Mouse (Mus musculus) left cerebral cortex, adult 11 months (tissue): ENCODE results near the gene Taf8.
A peak's percentile ranks its signal among the peaks of the same experiment; 100 is the strongest.
"Not testable (repeated sequence)": the region's sequence is repeated elsewhere in the genome, so short reads cannot be mapped to it uniquely, and the experiment has no call there.

Experiments used
- DNase-seq: peaks from one replicate; pipeline ENCODE4 v3.0.0; 2022; ENCODE audit warnings: low spot score

The Taf8 gene

DNA sequence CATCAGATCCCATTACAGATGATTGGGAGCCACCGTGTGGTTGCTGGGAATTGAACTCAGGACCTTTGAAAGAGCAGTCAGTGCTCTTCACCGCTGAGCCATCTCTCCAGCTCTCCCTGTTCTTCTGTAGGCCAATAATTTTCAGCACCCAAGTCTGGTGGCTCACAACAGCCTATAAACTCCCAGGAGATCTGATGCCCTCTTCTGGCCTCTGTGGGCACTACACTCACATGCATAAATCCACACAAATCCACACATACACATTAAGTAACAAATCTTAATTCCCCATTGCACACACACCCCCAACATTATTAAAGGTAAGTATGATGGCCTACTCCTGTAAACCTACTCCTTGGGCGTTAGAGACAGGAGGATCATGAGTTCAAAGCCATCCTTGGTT is 14.1 kb upstream of the Taf8 start:
- DNase-seq: no peak

- DNase-seq: no peak
These were observed 13.2 kb upstream of the Taf8 start for GRCm38 (mm10) chr17:47515180-47515844.

- DNase-seq: no peak
These were observed 11.1 kb upstream of the Taf8 start for GRCm38 (mm10) chr17:47512956-47513775.

DNA sequence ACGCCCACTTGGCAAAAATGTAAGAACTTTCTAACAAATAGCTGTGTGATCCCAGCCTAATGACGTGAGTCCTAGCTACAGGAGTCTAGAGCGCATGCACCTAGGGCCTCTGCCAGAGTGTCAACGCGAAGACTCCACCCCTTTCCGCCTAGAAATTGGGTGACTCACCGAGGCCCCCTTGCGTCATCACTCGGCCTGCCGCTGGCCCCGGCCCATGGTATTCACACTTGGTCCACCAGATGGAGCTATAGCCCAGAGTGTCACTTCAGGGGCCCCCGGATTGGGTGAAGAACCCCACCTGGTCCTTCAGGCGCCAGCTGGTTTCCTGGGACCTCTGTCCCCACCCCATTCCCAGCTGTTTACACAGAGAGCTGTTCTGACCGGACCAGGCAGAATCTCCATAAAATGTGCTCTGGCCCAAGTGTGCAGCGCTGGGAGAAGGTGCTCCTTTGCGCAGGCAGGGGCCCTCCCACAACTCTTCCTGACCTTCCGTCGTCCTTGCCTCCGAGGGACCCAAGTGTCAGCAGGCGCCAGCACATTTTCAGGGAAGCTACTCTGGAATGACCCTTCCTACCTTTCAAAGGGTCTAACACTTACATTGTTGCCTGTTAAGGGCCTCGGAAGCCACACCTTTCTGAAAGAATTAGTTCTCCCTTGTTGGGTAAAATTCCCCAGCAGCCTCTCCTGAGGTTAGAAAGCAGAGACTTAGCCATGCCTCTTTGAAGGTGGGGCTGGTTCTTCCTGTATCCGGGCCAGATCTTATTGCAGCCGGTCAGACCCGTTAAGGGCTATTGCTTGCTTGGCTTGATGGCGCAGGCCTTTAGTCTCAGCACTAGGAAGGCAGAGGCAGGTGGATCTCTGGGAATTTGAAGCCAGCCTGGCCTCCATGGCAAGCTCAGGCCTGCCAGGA is 9.3 kb upstream of the Taf8 start:
- DNase-seq: peak; percentile 94

- DNase-seq: no peak
These were observed 7.1 kb upstream of the Taf8 start for GRCm38 (mm10) chr17:47509031-47509705.

- DNase-seq: peak; percentile 88
These were observed 6.0 kb upstream of the Taf8 start for GRCm38 (mm10) chr17:47508012-47508608.

- DNase-seq: no peak
These were observed 5.4 kb upstream of the Taf8 start for GRCm38 (mm10) chr17:47507523-47507922.

GRCm38 (mm10) chr17:47506697-47507096 is 4.6 kb upstream of the Taf8 start:
- DNase-seq: no peak

- DNase-seq: no peak
These were observed 4.0 kb upstream of the Taf8 start for GRCm38 (mm10) chr17:47506042-47506441.

GRCm38 (mm10) chr17:47505566-47505965 is 3.5 kb upstream of the Taf8 start:
- DNase-seq: no peak

GRCm38 (mm10) chr17:47504941-47505346 is 2.9 kb upstream of the Taf8 start, which contains the start of gene Ccnd3:
Gene Ccnd3, plus strand, starts transcription at chr17:47505051.
- DNase-seq: peak; percentile 44

DNA sequence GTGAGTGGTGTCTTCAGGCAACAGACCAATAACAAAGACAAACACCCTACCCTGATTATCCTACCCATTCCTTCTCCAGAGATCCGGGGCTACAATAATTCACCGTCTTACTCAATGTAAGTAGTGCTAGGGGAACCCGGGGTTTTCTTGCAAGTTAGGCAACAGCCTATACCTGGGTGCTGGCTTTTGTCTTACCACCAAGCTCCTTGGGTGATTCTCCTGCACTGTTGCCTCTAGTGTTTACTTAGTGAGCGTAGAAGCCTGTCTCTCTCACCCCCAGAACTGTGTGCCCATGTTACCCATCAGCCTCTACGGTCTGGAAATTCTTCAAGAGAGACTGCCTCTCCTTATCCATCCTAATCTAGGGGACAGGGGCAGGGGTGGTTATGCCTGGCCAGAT is 2.1 kb upstream of the Taf8 start:
- DNase-seq: no peak

- no peak for DNase-seq
These were observed 1.6 kb upstream of the Taf8 start for GRCm38 (mm10) chr17:47503689-47504088.

DNA sequence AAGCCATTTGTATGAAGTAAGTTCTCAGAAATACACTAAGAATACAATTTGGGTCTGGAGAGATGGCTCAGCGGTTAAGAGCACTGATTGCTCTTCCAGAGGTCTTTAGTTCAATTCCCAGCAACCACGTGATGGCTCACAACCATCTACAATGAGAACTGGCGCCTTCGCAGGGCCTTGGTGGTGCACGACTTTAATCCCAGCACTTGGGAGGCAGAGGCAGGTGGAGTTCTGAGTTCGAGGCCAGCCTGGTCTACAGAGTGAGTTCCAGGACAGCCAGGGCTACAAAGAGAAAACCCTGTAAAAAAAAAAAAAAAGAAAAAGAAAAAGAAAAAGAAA is 584 bp upstream of the Taf8 start:
- DNase-seq: not testable (repeated sequence)

- DNase-seq: no peak
These were observed 561 bp downstream of the Taf8 start for GRCm38 (mm10) chr17:47501531-47501930.

DNA sequence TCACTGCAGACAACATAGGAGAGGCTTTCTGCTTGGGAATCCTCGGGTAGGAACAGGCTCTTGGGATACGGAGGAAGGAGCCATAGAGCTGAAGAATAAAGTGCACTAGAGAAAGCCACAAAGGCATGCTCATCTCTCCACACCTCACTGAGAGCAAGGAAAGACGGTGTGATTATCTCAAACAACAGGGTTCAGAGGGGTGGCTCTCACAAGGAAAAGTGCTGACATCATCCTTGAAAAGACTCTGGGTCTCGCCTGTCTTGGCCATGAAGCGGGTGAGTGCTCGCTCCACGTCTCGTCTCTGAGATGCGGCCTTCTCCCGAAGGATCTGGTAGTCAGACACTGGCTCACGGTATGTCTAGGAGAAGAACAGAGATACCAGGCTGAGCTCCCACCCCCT is 8.0 kb downstream of the Taf8 start:
- no peak for DNase-seq

- DNase-seq: no peak
These were observed 8.4 kb downstream of the Taf8 start for GRCm38 (mm10) chr17:47493653-47494052.

- no peak for DNase-seq
These were observed 9.4 kb downstream of the Taf8 start for GRCm38 (mm10) chr17:47492731-47493130.

DNA sequence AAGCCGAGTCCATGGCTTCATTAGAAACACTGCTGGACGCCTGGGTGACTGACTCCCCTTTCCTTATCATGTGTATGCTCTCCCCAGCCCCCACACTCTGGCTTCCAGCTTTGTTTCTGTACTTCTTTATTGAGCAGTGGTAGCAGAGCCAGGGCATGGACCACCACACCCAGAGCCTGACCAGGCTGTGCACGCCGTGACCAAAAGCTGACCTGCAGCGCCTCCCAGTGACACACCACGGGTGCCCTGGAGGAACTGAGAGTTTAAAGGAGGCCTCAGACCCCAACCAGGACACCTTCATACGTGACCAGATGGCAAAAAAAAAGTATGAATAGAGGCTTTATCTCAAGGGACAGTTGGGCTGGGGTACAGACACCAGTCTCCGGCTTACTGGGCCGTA is 11.3 kb downstream of the Taf8 start:
- no peak for DNase-seq

- DNase-seq: no peak
These were observed 16.3 kb downstream of the Taf8 start for GRCm38 (mm10) chr17:47485791-47486190.

GRCm38 (mm10) chr17:47484993-47485392 is 17.1 kb downstream of the Taf8 start:
- no peak for DNase-seq
